Mouse (Mus musculus): ENCODE data around the gene Emcn. TPM values are rescaled to one million over a fixed set of nuclear protein-coding genes. Genes with fewer than 3 reads are reported as not detected.

Gene Emcn
- polyA plus RNA-seq, 1 experiment from 2014 or later = 73.8 TPM

DNA sequence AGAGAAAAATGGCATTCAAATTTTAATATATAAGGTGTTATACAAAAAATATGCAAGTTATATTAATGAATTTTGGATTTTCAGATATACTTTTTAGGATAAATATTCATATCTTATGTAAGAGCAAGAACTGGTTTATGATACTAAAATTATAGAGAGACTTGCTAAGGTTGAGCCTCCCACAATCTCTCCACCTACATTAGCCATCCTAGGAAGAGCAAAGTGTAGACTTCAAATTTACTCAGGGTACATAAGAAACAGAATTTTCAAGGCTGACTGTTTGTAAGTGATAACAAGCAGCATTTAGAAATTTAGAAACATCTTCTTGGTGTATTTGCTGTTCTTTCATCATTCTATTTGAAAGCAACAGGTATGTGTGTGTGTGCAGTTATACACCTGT is 140.3 kb downstream of the Emcn start:
- Histone ChIP-seq H3K4me3 (no peak overlapping the region), H3K4me1 (replicated peaks) (no peaks in the 10 kb centered on the region), H3K27me3 (replicated peaks) (no peaks in the 10 kb centered on the region), H3K9me3 (replicated peaks) (0 out of 2 replicates have a peak, but pooled peaks cover 3% of the 10 kb centered on the region), H3K36me3 (no peaks in the 10 kb centered on the region), H3K27ac (ENCODE audit: poor library complexity, severe bottlenecking) (no peak overlapping the region), H3K4me2 (no peak overlapping the region), H3K9ac (no peak overlapping the region)
- ATAC-seq (ENCODE audit: insufficient number of reproducible peaks, low FRiP score) = no peak
